Mouse (Mus musculus) bone marrow, adult 2 months (tissue): ENCODE results near the gene Syt14.

Experiments
- CTCF ChIP-seq: fragments of 200-500 bp; IDR thresholded peaks from 2 replicates; pipeline ENCODE4 v1.5.1; 2011; ENCODE audit warnings: low read length, control low read depth; ENCODE audit not compliant: control insufficient read depth, insufficient read depth
- POLR2A ChIP-seq: fragments of 200-500 bp; IDR thresholded peaks from 2 replicates; pipeline ENCODE4 v1.6.1; 2011; ENCODE audit warnings: low read depth, mild to moderate bottlenecking, control low read depth, low read length, borderline replicate concordance; ENCODE audit not compliant: control insufficient read depth

DNA sequence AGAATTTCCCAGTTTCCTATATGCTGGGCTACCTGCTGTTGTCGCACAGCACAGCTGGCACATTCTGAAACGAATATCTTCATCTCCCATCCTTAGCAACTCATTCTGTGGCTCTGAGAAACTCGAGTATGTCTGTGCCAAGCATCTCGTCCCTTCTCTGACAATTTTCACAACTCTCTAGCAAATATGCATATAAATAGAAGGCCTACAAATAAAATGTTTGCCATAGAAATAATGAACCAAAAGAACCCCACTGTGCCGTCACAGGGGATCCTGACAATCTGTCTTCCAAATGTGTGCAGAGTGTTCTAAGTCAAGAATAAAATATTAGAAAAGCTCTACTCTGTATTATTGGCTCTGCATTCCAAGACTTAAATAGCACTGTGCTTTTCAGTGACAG, 24.0 kb upstream of the Syt14 start:
- TF ChIP-seq POLR2A (no peak), CTCF (no peak)
